Mouse (Mus musculus): ENCODE measurements around the gene Dera. TPM values are rescaled to one million over a fixed set of nuclear protein-coding genes. Genes with fewer than 3 reads are reported as not detected.

The Dera gene
- 31.1 TPM for total RNA-seq (2023)

DNA sequence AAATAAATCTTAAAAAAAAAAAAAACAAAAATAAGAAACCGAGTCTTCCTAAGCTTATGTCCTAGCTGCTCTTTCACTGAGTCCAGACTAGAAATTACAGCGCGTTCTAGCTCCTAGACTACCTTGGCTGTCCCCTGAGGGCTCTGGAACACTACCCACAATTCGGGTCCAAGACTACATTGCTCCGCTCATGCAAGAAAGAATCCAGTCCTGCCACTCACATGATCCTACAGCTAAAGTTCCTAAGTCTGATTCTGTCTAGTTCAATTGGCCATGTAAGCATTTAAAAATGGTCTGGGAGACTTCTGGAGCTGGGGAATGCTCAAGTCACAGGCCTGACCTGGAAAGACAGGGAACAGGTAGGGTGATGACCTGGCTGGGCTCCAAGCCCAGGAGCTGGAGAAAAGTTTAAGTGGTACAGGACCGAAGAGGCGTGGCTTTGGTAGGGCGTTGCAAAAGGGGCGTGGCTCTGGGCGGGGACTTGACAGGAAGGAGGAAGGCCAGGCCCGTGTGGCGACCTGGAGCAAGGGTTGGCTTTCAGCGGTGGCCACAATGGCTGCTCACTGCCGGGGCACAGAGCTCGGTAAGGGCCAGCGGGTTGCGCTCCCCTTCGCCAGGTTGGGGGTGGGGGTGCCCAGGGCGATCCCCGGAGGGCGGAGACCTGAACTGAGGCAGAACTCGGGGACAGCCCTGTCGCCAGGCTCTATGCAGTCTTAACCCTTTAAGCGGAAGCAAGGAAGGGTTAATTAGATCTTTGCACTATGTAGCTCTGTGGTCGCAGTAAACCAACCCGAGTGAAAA is at the start of gene Dera:
Gene Dera (plus strand): TSS at position 491 of the 801 bp plus-strand sequence.

DNA sequence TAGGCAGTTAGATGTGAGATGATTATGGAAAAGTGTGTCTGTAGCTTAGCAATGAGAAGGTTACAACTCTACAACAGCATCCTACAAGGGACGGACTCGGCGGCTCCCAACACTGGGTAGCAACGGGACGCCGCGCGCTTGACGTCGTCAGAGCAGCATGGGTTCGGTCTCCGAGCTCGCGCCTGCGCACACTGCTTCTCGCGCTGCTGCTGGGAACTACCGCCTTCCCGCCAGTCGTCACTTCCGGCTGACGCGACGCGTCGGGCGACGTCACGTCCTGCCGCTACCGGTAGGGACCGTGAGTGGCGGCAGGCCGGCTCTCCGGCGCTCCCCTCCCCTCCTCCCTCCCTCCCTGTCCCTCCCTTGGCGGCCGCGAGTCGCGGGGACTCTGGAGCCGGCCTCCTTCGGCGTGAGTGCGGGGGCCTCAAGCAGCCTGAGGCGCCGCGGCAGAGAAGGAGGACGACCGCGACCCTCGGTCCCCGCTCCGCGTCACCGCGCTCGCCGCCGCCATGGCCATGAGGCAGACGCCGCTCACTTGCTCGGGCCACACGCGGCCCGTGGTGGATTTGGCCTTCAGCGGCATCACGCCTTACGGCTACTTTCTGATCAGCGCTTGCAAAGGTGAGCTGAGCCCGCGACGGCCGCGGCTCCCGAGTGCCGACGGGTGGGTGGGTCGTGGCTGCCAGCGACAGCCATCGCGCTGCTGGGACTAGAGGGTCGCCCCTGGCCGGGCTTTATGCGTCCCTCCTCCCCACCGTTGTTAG is 19.3 kb upstream of the Dera start, which contains the start of gene Strap:
Gene Strap (plus strand): TSS at position 233 of the 764 bp plus-strand sequence.

Other genes with a start within 250 kb of the Dera start
- gene Eps8, start 99.7 kb upstream of the Dera start, total RNA-seq (2023) = 3.4 TPM
- gene Strap, start 19.5 kb upstream of the Dera start, total RNA-seq (2023) = 96.8 TPM

Data from CD4-positive naive resting alpha-beta T cell, adult 57 days (primary cell).